Mouse (Mus musculus) kidney, adult 2 months (tissue): ENCODE results near the gene Klk9. TPM values are rescaled to one million over a fixed set of nuclear protein-coding genes. Genes with fewer than 3 reads are reported as not detected.

ENCODE experiments used
- DNase-seq: peaks from one replicate; pipeline ENCODE4 v3.0.0; 2021
- H3K27ac ChIP-seq: fragments of 200-500 bp; 2 replicates; pipeline ENCODE4 v1.5.1; 2012; ENCODE audit warnings: low read depth, low read length, control low read depth, inconsistent platforms; ENCODE audit not compliant: insufficient read depth
- H3K27me3 ChIP-seq: fragments of 200-500 bp; replicated peaks from 2 replicates; pipeline ENCODE4 v1.6.1; 2012; ENCODE audit warnings: mild to moderate bottlenecking, moderate library complexity, low read length, inconsistent platforms; ENCODE audit not compliant: control insufficient read depth, insufficient read depth
- H3K36me3 ChIP-seq: fragments of 200-500 bp; 2 replicates; pipeline ENCODE4 v1.6.1; 2012; ENCODE audit warnings: mild to moderate bottlenecking, moderate library complexity, low read length, inconsistent platforms; ENCODE audit not compliant: control insufficient read depth, insufficient read depth
- H3K4me1 ChIP-seq: fragments of 200-500 bp; 2 replicates; pipeline ENCODE4 v1.6.1; 2011; ENCODE audit warnings: low read length; ENCODE audit not compliant: control insufficient read depth, insufficient read depth
- H3K4me3 ChIP-seq: fragments of 200-500 bp; 2 replicates; pipeline ENCODE4 v1.5.1; 2011; ENCODE audit warnings: mild to moderate bottlenecking, low read depth, low read length, control low read depth; ENCODE audit not compliant: insufficient read depth
- CTCF ChIP-seq: fragments of 200-500 bp; conservative IDR thresholded peaks from 2 replicates; pipeline ENCODE4 v1.5.1; 2011; ENCODE audit warnings: low read depth, mild to moderate bottlenecking, control low read depth, low read length, moderate library complexity, mixed read lengths; ENCODE audit not compliant: insufficient read depth, insufficient read length
- POLR2A ChIP-seq: fragments of 200-500 bp; IDR thresholded peaks from one replicate; pipeline ENCODE4 v1.6.1; 2011; ENCODE audit warnings: low read depth, low read length, control low read depth
- WGBS: fragments of 180-500 bp; shearing (Covaris S2); methylation state at CpG from one replicate; pipeline ENCODE4 v1.1.7; 2018; 5-methylcytosine and 5-hydroxymethylcytosine counted together
- polyA plus RNA-seq: library from polyadenylated mRNA; depleted of rRNA; stranded (reverse); fragments of >200 nt; gene quantifications from 2 replicates; pipeline ENCODE4 v1.2.3, GENCODE M21; 2012

Gene Klk9
- polyA plus RNA-seq, 1 experiment, result not detected

DNA sequence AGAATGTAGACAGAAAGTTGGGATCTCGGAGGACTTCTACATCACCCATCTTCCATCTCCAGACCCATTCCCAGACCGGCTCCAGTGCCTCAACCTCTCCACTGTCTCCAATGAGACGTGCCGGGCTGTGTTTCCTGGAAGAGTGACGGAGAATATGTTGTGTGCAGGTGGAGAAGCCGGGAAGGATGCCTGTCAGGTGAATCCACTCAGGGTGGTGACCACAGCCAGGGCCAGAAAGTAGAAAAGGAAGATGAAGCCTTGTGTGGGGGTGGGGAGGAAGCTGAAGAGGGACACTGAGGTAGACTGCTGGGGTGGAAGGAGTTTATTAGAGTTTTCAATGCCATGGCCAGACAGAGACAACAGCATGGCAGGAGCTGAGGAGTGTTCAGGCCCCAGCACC, 19.8 kb upstream of the Klk9 start:
- Histone ChIP-seq H3K4me3 (no peak overlapping the region), H3K27me3 (no peaks in the 10 kb centered on the region), H3K4me1 (no peaks in the 10 kb centered on the region), H3K27ac (no peak overlapping the region), H3K36me3 (no peaks in the 10 kb centered on the region)
- no peak for DNase-seq
- no peak for TF ChIP-seq POLR2A
- TF ChIP-seq CTCF, result no peak
- WGBS, result 98% methylated on average over 6 of the region's 6 CpGs

DNA sequence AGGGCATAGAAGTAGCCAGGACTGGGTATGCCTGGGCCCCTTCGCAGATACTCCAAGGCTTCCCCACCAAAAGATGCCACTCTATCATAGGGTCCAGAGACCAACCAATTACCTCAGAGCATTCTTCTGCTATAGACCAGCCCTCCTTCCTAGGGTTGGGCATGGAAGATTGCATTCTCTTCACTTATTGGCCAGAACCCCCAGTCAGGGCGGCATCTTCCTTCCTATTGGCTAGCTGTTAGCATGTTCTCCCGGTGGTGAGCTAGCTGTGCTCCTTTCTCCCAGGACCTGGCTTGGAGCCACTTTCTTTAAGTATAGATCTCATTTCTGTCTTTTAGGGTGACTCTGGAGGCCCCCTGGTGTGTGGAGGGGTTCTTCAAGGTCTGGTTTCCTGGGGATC, 18.8 kb upstream of the Klk9 start:
- Histone ChIP-seq H3K4me1 (no peaks in the 10 kb centered on the region), H3K36me3 (no peaks in the 10 kb centered on the region), H3K4me3 (no peak overlapping the region), H3K27me3 (no peaks in the 10 kb centered on the region), H3K27ac (no peak overlapping the region)
- TF ChIP-seq CTCF, result no peak
- no peak for TF ChIP-seq POLR2A
- no peak for DNase-seq
- WGBS, result 80% methylated on average over 3 of the region's 3 CpGs

GRCm38 (mm10) chr7:43774364-43774763, 17.3 kb upstream of the Klk9 start, which contains the start of gene Klk11:
Gene Klk11, plus strand, starts transcription at chr7:43774604.
- no peak for DNase-seq
- WGBS, result 94% methylated on average over 5 of the region's 5 CpGs

GRCm38 (mm10) chr7:43774802-43775201, 16.9 kb upstream of the Klk9 start:
- TF ChIP-seq CTCF, result no peak
- TF ChIP-seq POLR2A, result no peak
- no peaks in the 10 kb centered on the region for H3K4me1 ChIP-seq
- no peak overlapping the region for H3K27ac ChIP-seq
- H3K36me3 ChIP-seq, result no peaks in the 10 kb centered on the region
- 77% methylated on average over 6 of the region's 6 CpGs for WGBS
- H3K4me3 ChIP-seq, result no peak overlapping the region
- H3K27me3 ChIP-seq, result no peaks in the 10 kb centered on the region
- DNase-seq, result no peak

More at GRCm38 (mm10) chr7:43774364-43774763, 17.3 kb upstream of the Klk9 start, which contains the start of gene Klk11:
- Histone ChIP-seq H3K36me3 (no peaks in the 10 kb centered on the region), H3K4me1 (no peaks in the 10 kb centered on the region), H3K27ac (no peak within 1 kb of the TSS), H3K4me3 (no peak within 1 kb of the TSS), H3K27me3 (no peaks in the 10 kb centered on the region)
- TF ChIP-seq POLR2A (no peak), CTCF (no peak)

DNA sequence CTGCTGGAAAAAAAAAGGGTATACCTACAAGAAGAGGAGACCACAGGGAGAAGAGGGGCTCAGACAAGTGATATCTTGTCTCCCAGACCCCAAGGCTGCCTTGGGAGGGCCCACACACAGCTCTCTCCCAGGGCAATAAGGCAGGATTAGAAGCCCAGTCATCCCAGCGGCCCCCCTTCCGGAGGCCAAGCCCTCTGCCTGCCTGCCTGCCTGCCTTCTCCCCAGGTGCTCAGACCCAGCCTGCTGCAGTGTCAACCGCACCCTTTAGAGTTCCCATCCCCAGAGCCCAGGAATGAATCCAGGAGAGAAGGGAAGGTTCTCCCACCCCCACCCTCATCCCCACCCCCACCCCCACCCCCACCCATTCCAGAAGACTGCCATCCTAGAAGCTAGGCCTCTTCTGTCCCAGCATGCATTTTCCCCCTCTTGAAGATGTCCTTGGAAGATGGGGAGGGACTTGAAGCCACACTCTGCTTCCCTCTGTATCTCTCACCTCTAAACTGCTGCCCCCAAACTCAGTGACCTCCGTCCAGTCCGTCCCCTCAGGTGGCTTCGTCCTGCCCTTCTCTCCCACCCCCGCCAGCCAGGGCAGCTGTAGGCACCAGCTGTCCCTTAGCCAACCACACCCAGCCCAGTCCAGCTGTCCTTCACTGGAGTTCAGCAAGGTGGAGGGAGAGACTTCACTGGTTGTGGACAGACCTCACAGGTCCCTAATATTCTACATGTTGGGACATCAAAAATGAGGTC, 16.2 kb upstream of the Klk9 start:
- TF ChIP-seq CTCF (no peak), POLR2A (no peak)
- no peak for DNase-seq
- H3K27ac ChIP-seq, result no peak overlapping the region
- 54% methylated on average over 7 of the region's 7 CpGs for WGBS
- no peaks in the 10 kb centered on the region for H3K36me3 ChIP-seq
- H3K27me3 ChIP-seq, result no peaks in the 10 kb centered on the region
- H3K4me1 ChIP-seq, result no peaks in the 10 kb centered on the region
- H3K4me3 ChIP-seq, result no peak overlapping the region

GRCm38 (mm10) chr7:43776506-43776905, 15.2 kb upstream of the Klk9 start:
- Histone ChIP-seq H3K36me3 (no peaks in the 10 kb centered on the region), H3K4me1 (no peaks in the 10 kb centered on the region), H3K27ac (no peak overlapping the region), H3K27me3 (no peaks in the 10 kb centered on the region), H3K4me3 (no peak overlapping the region)
- no peak for DNase-seq
- 82% methylated on average over 5 of the region's 5 CpGs for WGBS
- TF ChIP-seq POLR2A (no peak), CTCF (no peak)

GRCm38 (mm10) chr7:43777423-43777822, 14.3 kb upstream of the Klk9 start:
- WGBS, result 83% methylated on average over 12 of the region's 12 CpGs
- H3K27me3 ChIP-seq, result no peaks in the 10 kb centered on the region
- H3K36me3 ChIP-seq, result no peaks in the 10 kb centered on the region
- no peak for DNase-seq
- H3K27ac ChIP-seq, result no peak overlapping the region
- H3K4me1 ChIP-seq, result no peaks in the 10 kb centered on the region
- TF ChIP-seq POLR2A (no peak), CTCF (no peak)
- H3K4me3 ChIP-seq, result no peak overlapping the region
